Mouse (Mus musculus): Measurements from ENCODE around the gene Ifi213.
"Not testable (repeated sequence)": the region's sequence is repeated elsewhere in the genome, so short reads cannot be mapped to it uniquely, and the experiment has no call there.

- not testable (repeated sequence) for TF ChIP-seq CTCF, EP300 (IDR thresholded peaks at IDR 0.05; ENCODE audit: low read depth)
Observed at GRCm38 (mm10) chr1:173535791-173536190, 63.3 kb downstream of the Ifi213 start, which contains the start of gene Ifi214.
